Mouse (Mus musculus) colon, adult 2 months (tissue): ENCODE measurements around the gene Dnmt1. TPM values are rescaled to one million over a fixed set of nuclear protein-coding genes. Genes with fewer than 3 reads are reported as not detected.

Experiments
- polyA plus RNA-seq: library from polyadenylated mRNA; depleted of rRNA; stranded (reverse); fragments of >200 nt; gene quantifications from 2 replicates; pipeline ENCODE4 v1.2.3, GENCODE M21; 2012; rRNA removed

Dnmt1 gene
- polyA plus RNA-seq, result 24.0 and 26.8 TPM in 2 replicates

DNA sequence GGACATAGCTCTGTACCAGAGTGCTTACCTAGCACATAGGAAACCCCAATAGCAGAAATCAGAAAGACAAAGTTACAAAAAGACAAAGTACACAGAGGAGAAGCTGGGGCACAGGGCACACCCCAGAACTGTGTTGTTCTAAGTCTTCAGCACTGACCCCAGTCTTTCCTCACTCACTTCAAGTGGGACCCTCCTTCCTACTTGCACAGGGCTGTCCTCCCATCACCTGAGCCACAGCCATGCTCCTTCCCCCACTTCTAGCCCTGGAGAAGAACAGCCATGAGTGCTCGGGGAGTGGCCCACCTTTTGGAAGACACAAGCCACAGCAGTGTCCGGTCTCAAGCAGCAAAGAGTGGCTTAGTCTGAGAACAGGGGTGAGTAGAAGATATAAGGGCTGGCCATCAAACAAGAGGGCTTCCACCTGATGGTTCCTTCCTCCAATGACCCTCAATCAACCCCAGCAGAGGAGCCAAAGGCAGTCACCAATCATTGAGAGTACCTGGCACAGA is at the start of gene Dnmt1:
TSS of gene Dnmt1 (minus strand) at position 459 of the 509 bp plus-strand sequence.

DNA sequence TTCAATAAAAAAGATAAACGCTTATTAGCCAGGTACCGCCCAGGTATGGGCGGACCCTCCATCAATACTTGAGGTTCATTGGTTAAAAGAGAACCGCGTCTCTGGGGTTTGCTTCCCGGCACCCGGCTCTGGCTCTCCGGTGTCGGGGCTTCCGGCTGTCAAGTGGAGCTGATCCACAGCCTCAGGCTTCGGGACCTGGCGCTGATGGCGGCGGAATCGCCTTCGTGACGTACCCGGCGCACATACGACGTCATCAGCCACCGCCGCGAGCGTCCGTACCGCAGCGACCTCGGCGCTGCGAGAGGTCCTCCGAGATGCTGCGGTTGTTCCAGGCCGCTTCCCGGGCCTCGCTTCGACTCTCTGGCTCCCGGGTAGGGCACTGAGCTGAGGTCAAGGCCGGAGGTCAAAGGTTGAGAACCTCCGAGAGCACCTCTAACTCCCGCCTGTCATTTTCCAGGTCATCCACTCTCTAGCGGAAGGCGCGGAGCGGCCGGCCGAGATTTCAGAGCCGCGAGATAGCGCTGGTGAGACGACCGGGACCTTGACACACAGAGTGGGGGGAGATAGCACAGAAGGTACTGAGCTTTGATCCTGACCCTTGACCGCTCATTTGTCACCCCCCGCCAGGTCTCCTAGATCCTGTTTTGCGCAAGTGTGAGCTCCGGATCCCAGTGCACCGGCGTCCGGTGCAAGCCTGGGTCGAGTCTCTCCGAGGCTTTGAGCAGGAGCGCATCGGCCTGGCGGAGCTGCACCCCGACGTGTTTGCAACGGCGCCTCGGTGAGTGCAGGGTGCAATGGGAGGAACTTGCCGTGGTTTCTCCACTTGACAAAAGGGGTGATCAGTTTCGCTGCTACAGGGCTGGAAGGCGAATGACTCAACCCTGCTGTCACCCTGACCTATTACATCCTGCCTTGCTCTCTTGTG is 43.2 kb upstream of the Dnmt1 start, which contains the start of gene Mrpl4:
TSS of gene Mrpl4 (plus strand) at position 112 of the 925 bp plus-strand sequence.

DNA sequence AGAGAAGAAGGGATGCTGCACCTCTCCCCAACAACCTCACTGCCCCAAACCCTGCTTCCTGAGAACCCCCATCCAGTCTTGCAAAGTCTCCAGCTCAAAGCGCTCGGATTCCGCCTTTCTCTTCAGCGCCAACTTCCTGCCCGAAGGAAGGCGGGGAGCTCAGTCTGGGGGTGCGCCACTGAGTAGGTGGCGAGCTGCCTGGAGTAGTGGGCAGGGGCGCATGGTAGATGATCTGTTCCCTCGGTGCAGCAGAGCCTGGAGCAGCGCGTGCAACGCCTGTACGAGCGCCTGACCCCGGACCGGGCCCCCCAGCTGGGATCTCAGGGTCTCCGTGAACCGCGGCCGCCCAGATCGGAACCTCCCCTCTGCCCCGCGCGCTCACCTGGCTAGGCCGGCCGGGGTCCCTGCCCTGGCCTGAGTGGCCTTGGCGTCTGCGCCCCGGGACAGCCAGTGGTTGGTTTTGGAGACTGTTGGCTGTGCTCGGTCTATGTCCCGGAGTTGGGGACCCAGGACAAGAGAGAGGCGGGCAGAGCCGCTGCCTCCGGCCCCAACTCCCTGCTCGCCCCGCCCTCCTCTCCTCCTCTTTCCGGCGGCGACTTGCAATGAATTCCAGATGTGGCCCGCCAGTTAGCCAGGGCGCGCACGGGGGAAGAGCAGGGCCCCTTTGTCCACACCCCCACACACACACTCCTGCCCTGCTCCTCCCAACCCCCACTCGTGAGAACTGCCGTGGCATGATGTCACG is 16.7 kb upstream of the Dnmt1 start, which contains the start of gene S1pr2:
TSS of gene S1pr2 (minus strand) at position 566 of the 745 bp plus-strand sequence.

DNA sequence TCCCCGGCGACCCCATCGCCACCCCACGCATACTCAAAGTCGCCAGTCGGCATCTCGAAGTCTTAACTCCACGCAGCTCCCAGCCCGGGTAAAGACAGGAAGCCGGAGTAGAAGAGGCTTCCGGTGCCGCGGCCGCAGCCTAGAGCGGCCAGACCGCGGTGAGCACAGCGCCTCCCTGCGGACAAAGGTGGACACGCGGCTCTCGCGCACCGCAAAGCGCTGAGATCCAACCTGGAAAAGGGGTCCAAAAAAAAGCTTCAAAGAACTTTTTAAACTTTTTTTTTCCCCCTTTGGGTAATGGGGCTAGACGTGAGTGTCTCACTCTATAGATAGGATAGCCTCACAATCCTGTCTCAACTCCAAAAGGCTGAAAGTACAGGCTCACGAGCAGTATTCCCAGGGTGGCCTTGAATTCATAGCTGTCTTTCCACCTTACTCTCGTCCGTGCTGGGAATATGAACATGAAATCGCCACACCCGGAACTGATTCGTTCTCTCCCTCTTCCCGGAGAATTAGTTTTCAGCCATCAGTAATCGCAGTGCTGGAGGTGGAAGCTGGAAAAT is 61.1 kb downstream of the Dnmt1 start, which contains the start of gene Eif3g:
TSS of gene Eif3g (minus strand) at position 113 of the 563 bp plus-strand sequence.

DNA sequence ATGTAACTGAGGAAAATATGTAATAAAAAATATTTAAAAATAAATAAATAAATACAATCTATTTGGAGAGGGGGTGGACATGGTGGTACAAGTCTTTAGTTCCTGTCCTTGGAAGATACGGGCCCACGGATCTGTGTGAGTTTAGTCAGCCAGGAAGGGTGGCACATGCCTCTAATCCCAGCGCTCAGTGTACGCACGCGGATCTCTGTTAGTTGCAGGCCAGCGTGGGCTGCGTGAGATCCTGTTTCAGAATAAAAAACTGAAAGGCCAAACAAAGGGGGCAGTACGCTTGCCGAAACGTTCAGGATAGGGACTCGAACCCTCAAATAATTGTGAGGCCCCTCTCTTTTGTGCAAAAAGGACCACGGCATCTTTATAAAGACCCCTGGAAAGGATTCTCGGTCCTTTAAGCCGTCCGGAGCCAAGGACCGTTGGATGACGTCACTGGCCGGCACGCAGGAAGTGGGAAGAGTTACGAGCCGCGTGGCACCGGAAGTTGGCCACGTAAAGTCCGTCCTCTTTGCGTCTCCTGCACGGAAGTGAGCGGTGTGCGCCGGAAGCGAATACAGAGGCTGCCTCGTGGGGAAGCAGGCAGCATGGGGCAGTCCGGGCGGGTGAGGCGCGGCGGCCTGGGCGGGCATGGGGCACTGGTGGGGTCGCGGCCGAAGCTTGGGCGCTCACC is 71.8 kb downstream of the Dnmt1 start, which contains the start of gene Ppan:
TSS of gene Ppan (plus strand) at position 472 of the 682 bp plus-strand sequence.

DNA sequence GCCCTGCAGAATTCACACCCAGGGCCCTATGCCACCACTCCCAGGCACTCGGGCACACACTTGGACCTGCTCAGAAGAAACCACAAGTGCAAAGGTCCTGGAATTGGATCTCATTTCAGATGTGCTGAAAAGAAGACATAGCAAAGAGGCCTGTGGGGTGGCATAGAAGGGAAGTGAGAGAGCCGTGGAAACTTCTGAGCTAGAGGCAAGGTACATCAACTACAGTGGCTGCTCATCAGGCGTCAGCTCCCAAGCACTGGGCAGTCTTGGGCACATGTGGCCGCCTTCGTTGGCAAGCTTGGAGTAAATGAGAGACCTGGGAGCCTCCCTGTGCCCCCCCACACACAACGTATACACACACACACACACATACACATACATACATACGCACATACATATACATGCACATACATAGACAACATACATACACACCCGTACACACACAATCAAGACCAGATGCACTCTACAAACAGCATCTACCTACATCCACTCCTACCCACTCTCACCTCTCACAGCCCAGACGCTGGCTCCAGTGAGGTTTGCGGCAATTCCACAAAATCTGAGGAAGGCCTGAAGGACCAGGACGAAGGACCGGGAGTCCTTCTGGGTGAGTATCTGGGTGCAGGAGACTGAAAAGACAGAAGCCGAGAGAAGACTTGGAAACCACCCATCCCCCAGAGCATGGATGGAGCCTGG is 80.4 kb downstream of the Dnmt1 start, which contains the start of gene Angptl6:
TSS of gene Angptl6 (minus strand) at position 631 of the 696 bp plus-strand sequence.

DNA sequence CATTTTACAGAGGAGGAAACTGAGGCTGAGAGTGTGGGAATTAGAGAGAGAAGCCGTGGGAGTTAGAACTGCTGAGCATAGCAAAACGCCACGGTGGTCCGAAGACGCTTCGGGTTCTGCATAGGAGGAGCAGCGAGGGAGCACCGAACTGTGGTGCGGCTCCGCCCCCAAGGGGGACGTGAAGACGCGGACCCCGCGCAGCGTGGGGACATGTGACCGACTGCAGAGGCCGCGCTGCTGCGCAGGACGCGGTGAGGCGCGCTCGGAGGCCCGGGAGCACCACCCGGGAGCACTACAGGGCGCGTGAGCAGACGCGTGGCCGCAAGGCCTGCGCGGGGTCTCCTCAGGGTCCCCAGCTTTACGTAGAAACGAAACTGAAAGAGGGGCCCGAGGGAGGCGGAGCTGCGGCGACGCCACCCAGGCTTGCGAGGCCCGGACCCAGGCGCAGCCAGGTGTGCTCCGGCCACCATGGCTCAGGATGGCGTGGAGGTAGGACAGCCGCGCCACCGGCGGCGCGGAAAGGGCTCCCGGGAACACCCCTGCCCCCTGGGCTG is 91.2 kb downstream of the Dnmt1 start, which contains the start of gene A230050P20Rik:
TSS of gene A230050P20Rik (plus strand) at position 195 of the 554 bp plus-strand sequence.

Other genes starting within 250 kb of the Dnmt1 start
- gene Olfm2, start 213.5 kb downstream of the Dnmt1 start, polyA plus RNA-seq, result 2.7 and 3.1 TPM in 2 replicates
- gene Col5a3, start 144.8 kb downstream of the Dnmt1 start, polyA plus RNA-seq, result 13.6 and 14.2 TPM in 2 replicates
- gene Rdh8, start 141.4 kb downstream of the Dnmt1 start, polyA plus RNA-seq, result not detected in 2 replicates
- 49.2 and 51.0 TPM in 2 replicates for gene A230050P20Rik, start 91.2 kb downstream of the Dnmt1 start, polyA plus RNA-seq
- 6.7 and 9.2 TPM in 2 replicates for gene Angptl6, start 80.2 kb downstream of the Dnmt1 start, polyA plus RNA-seq
- 74.6 and 94.0 TPM in 2 replicates for gene Ppan, start 71.7 kb downstream of the Dnmt1 start, polyA plus RNA-seq
- gene Eif3g, start 61.3 kb downstream of the Dnmt1 start, polyA plus RNA-seq, result 106 and 126 TPM in 2 replicates
- 4.5 and 6.1 TPM in 2 replicates for gene S1pr2, start 16.9 kb upstream of the Dnmt1 start, polyA plus RNA-seq
- gene Mrpl4, start 42.9 kb upstream of the Dnmt1 start, polyA plus RNA-seq, result 92.4 and 92.9 TPM in 2 replicates
- gene Icam1, start 56.1 kb upstream of the Dnmt1 start, polyA plus RNA-seq, result 10.2 and 10.9 TPM in 2 replicates
- gene Icam4, start 69.5 kb upstream of the Dnmt1 start, polyA plus RNA-seq, result 0.20 and 0.69 TPM in 2 replicates
- 0.17 and 0.27 TPM in 2 replicates for gene Icam5, start 72.2 kb upstream of the Dnmt1 start, polyA plus RNA-seq
- gene Zglp1, start 107.2 kb upstream of the Dnmt1 start, polyA plus RNA-seq, result 0.66 and 1.1 TPM in 2 replicates
- 0.12 and 0.20 TPM in 2 replicates for gene Gm49373, start 113.2 kb upstream of the Dnmt1 start, polyA plus RNA-seq
- 48.2 and 82.0 TPM in 2 replicates for gene Fdx1l, start 113.7 kb upstream of the Dnmt1 start, polyA plus RNA-seq
- 14.2 and 36.9 TPM in 2 replicates for gene Gm38431, start 132.1 kb upstream of the Dnmt1 start, polyA plus RNA-seq
- 64.1 and 72.3 TPM in 2 replicates for gene Raver1, start 132.1 kb upstream of the Dnmt1 start, polyA plus RNA-seq
- gene Tyk2, start 171.4 kb upstream of the Dnmt1 start, polyA plus RNA-seq, result 36.9 and 38.6 TPM in 2 replicates
- 44.7 and 52.6 TPM in 2 replicates for gene Cdc37, start 190.1 kb upstream of the Dnmt1 start, polyA plus RNA-seq
- 6.9 and 7.2 TPM in 2 replicates for gene Pde4a, start 205.8 kb upstream of the Dnmt1 start, polyA plus RNA-seq